Mouse (Mus musculus) hindbrain, embryonic 11.5 days (tissue): ENCODE data around the gene Cdc42ep2. TPM values are rescaled to one million over a fixed set of nuclear protein-coding genes. Genes with fewer than 3 reads are reported as not detected.

Experiments
- ATAC-seq: fragments of 200-750 bp; cut with Nextera tagmentation; 2 replicates; pipeline ENCODE4 v1.8.0; 2017; ENCODE audit warnings: mild to moderate bottlenecking, moderate TSS enrichment, moderate library complexity; ENCODE audit not compliant: low FRiP score
- DNase-seq: peaks from one replicate; pipeline ENCODE4 v3.0.0-alpha.2; 2015; ENCODE audit warnings: low spot score
- H3K27ac ChIP-seq: fragments of 300-500 bp; sonication (generic); 2 replicates; pipeline ENCODE4 v1.5.1; 2014; ENCODE audit warnings: mild to moderate bottlenecking, low read depth, low read length
- H3K27me3 ChIP-seq: fragments of 300-500 bp; sonication (generic); 2 replicates; pipeline ENCODE4 v1.6.1; 2014; ENCODE audit warnings: mild to moderate bottlenecking, low read length, moderate library complexity, mixed read lengths; ENCODE audit not compliant: control insufficient read depth, insufficient read depth
- H3K36me3 ChIP-seq: fragments of 300-500 bp; sonication (generic); 2 replicates; pipeline ENCODE4 v1.6.1; 2014; ENCODE audit warnings: mild to moderate bottlenecking, low read length, moderate library complexity, mixed read lengths; ENCODE audit not compliant: control insufficient read depth, insufficient read depth
- H3K4me1 ChIP-seq: fragments of 300-500 bp; sonication (generic); replicated peaks from 2 replicates; pipeline ENCODE4 v1.6.1; 2014; ENCODE audit warnings: low read length, mixed read lengths; ENCODE audit not compliant: control insufficient read depth, insufficient read depth
- H3K4me2 ChIP-seq: fragments of 300-500 bp; sonication (generic); replicated peaks from 2 replicates; pipeline ENCODE4 v1.6.1; 2014; ENCODE audit warnings: mild to moderate bottlenecking, low read depth, low read length
- H3K4me3 ChIP-seq: fragments of 300-500 bp; sonication (generic); 2 replicates; pipeline ENCODE4 v1.5.1; 2014; ENCODE audit warnings: low read depth, low read length
- H3K9ac ChIP-seq: fragments of 300-500 bp; sonication (generic); 2 replicates; pipeline ENCODE4 v1.6.1; 2014; ENCODE audit warnings: low read depth, low read length
- H3K9me3 ChIP-seq: fragments of 300-500 bp; sonication (generic); 2 replicates; pipeline ENCODE4 v1.6.1; 2016; ENCODE audit warnings: low read length; ENCODE audit not compliant: control insufficient read depth
- WGBS: fragments of 180-500 bp; shearing (Covaris S2); extraction: QIAGEN DNeasy Blood & Tissue Kit; methylation state at CpG from one replicate; pipeline ENCODE4 v1.1.7; 2014; 5-methylcytosine and 5-hydroxymethylcytosine counted together
- polyA plus RNA-seq: library from polyadenylated mRNA; unstranded; fragments of >200 nt; fragmentation: Nextera tagmentation; extraction: Ambion mirVana; gene quantifications from 2 replicates; pipeline ENCODE4 v1.2.1, GENCODE M21; 2014

The Cdc42ep2 gene
- polyA plus RNA-seq, 1 experiment from 2014 or later = 3.4 TPM

DNA sequence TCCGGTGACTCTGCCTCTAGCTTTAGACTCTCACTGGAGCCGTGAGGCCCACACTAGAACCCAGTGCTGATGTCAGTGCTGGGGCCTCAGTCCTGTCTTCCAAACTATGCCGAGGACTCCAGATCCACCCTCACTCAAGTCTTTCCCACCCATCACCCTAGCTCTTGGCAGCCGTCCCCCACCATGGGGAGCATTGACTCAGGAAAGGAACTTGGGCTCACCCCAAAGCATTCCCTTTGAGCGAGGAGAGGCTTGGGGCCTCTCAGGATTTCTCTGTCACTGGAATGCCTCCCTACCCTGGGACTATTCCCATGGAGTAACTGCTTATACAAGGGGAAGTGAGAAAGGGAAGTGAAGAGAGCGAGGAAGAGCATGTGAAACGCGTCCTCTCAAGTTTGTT is 21.3 kb upstream of the Cdc42ep2 start:
- Histone ChIP-seq H3K9ac (no peak overlapping the region), H3K4me2 (no peak overlapping the region), H3K4me3 (no peak overlapping the region), H3K4me1 (no peaks in the 10 kb centered on the region), H3K36me3 (no peaks in the 10 kb centered on the region), H3K27ac (no peak overlapping the region), H3K27me3 (no peaks in the 10 kb centered on the region), H3K9me3 (no peaks in the 10 kb centered on the region)
- no peak for DNase-seq
- ATAC-seq = no peak
- 88% methylated on average over 8 of the region's 8 CpGs for WGBS

DNA sequence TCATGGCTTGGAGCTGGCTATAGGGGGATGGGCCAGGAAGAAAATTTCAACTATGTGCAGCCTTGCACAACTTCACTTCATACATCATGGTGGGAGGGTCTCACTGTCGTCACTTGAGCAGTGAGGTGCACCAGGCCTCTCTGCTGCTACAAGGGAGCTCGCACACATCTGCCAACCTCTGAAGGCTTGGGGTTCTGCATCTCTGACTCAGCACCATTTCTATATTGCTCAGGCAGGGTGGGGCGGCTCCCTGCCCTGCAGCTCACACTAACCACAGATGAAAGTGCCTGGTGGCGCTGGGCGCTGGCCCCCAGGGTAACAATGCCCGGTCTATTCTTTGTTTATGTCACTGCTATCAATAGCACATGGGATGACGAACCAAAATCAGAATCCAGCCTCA is 20.4 kb upstream of the Cdc42ep2 start:
- WGBS = 87% methylated on average over 7 of the region's 7 CpGs
- Histone ChIP-seq H3K9me3 (no peaks in the 10 kb centered on the region), H3K4me1 (no peaks in the 10 kb centered on the region), H3K9ac (no peak overlapping the region), H3K4me3 (no peak overlapping the region), H3K36me3 (no peaks in the 10 kb centered on the region), H3K27ac (no peak overlapping the region), H3K27me3 (no peaks in the 10 kb centered on the region), H3K4me2 (no peak overlapping the region)
- ATAC-seq (no peak), DNase-seq (no peak)

DNA sequence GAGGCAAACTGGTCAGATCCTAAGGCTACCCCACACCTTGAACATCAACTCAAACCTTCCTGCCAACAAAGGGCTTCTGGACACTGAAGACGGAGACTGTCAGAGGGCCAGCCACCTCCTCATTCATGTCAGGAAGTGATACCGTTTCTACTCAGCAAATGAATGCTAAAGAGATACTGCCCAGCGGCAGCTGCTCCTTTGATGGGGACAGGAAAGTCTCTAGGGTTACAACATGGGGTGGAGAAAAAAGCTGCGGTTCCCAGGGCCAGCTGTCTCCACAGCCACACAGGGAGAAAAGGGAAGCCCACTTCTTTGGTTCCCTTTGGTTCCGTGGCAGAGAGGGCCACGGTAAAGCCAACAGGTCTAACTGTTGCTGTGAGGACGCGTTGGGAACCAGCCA is 19.5 kb upstream of the Cdc42ep2 start:
- Histone ChIP-seq H3K27ac (no peak overlapping the region), H3K27me3 (no peaks in the 10 kb centered on the region), H3K4me1 (no peaks in the 10 kb centered on the region), H3K36me3 (no peaks in the 10 kb centered on the region), H3K9ac (no peak overlapping the region), H3K4me3 (no peak overlapping the region), H3K9me3 (no peaks in the 10 kb centered on the region), H3K4me2 (no peak overlapping the region)
- WGBS = 79% methylated on average over 8 of the region's 8 CpGs
- DNase-seq (no peak), ATAC-seq (no peak)

DNA sequence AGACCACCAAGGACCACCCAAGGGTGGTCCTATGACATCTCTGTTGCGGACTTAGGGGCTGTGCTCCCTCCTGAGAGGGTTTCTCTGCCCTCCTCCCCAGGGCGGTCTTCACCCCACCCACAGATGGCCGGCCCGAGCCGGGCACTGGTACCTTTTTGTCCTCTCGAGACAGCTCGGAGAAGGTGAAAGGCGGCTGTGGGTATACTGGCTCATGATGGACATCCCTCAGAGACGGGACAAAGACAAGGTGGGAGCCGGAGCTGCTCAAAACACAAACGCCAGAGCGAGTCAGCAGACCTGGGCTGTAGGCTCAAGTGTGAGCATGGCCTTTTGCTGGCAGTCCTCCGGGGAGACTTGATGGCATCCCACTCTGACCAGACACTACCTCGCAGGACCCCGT is 18.8 kb upstream of the Cdc42ep2 start:
- WGBS = 95% methylated on average over 15 of the region's 15 CpGs
- no peak for DNase-seq
- Histone ChIP-seq H3K27me3 (no peaks in the 10 kb centered on the region), H3K4me3 (no peak overlapping the region), H3K4me2 (no peak overlapping the region), H3K9me3 (no peaks in the 10 kb centered on the region), H3K36me3 (no peaks in the 10 kb centered on the region), H3K9ac (no peak overlapping the region), H3K27ac (no peak overlapping the region), H3K4me1 (no peaks in the 10 kb centered on the region)
- no peak for ATAC-seq

DNA sequence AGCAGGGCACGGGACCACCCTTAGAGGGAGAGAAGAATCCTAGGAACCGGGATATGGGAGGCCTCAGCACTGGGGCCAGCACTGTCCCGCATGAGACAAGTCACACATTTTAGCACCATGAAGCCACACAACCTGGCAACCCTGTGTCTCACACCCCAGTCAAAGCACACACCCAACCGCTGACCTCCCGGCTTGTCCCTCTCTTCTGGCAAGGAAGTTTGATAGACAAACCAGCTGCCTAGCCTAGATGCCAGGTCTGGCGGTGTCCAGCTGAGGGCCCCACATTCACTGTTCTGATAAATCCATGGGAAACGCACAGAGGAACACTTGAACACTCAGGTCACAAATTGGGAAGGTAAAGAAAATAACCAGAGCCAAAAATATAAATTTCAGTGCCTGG is 18.0 kb upstream of the Cdc42ep2 start:
- H3K27me3 ChIP-seq = no peaks in the 10 kb centered on the region
- H3K27ac ChIP-seq = no peak overlapping the region
- no peak overlapping the region for H3K9ac ChIP-seq
- H3K4me2 ChIP-seq = no peak overlapping the region
- no peak for ATAC-seq
- peaks cover 4% of the 10 kb centered on the region; the same call in 1 of the 2 replicates for H3K4me1 ChIP-seq
- no peaks in the 10 kb centered on the region for H3K9me3 ChIP-seq
- no peak overlapping the region for H3K4me3 ChIP-seq
- H3K36me3 ChIP-seq = no peaks in the 10 kb centered on the region
- WGBS = 94% methylated on average over 7 of the region's 7 CpGs
- no peak for DNase-seq

DNA sequence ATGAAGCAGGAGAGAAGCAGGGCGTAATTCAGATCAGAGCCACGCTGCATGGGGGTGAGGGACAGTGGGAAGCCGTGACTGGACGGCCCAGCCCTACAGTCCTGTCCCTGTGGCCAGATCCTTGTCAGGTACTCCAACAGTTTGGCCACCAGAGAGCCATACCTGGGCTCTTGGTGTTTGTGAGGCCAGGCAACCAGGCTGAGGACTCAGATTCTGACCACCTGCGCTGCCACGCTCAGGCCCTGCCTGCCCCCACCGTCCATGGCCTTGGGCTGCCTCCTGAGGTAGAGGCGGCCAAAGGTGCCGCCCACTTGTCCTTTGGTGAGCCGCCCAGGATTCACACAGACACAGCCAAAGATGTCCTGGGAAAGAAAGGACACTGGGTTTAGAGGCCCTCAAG is 16.0 kb upstream of the Cdc42ep2 start:
- Histone ChIP-seq H3K9ac (no peak overlapping the region), H3K9me3 (no peaks in the 10 kb centered on the region), H3K4me2 (no peak overlapping the region), H3K27ac (no peak overlapping the region), H3K4me3 (no peak overlapping the region), H3K27me3 (no peaks in the 10 kb centered on the region), H3K4me1 (peaks cover 4% of the 10 kb centered on the region; the same call in 1 of the 2 replicates), H3K36me3 (no peaks in the 10 kb centered on the region)
- no peak for DNase-seq
- ATAC-seq = no peak
- 94% methylated on average over 10 of the region's 10 CpGs for WGBS

DNA sequence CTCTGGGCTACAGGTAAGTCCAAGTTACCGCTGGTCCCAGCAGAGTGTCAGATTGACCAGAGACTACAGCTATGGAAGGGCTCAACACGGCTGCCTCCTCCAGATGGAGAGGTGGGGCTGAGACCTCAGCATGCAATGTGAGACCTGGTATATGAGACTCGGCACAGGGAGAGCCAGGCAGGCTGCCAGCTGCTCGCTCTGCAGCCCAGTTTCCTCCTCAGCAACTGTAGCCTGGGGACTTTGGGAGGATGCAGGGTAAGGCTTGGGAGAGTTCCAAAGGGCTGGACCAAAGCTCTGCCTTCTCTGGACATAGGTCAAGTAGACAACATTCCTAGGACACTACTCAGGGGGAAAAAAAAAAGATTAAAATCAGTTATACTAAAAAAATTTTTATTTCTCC is 15.6 kb upstream of the Cdc42ep2 start:
- Histone ChIP-seq H3K9me3 (no peaks in the 10 kb centered on the region), H3K4me1 (peaks cover 4% of the 10 kb centered on the region; the same call in 1 of the 2 replicates), H3K27ac (no peak overlapping the region), H3K36me3 (no peaks in the 10 kb centered on the region), H3K4me2 (no peak overlapping the region), H3K27me3 (no peaks in the 10 kb centered on the region), H3K9ac (no peak overlapping the region), H3K4me3 (no peak overlapping the region)
- DNase-seq (no peak), ATAC-seq (no peak)
- WGBS = 84% methylated on average over 4 of the region's 4 CpGs

DNA sequence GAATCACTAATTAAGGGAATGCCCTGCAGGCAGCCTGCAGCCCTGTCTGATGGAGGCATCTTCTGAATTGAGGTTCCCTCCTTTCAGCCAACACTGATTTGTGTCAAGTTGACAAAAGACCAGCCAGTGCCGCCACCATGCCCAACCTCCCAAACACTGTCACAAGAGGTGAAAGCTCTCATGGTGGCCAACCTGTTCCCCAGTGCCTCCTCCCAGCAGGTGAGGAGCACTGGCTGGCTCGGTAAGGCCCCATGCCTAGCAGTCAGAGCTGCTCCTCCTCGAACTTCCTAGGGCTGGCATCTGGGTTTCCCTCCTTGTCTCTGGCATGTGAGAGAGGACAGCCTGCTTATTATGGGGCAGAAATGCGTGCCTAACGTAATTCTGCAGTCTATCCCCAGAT is 15.1 kb upstream of the Cdc42ep2 start:
- no peak overlapping the region for H3K9ac ChIP-seq
- DNase-seq = no peak
- H3K4me2 ChIP-seq = no peak overlapping the region
- H3K4me1 ChIP-seq = peaks cover 4% of the 10 kb centered on the region; the same call in 1 of the 2 replicates
- H3K4me3 ChIP-seq = no peak overlapping the region
- no peak for ATAC-seq
- 89% methylated on average over 5 of the region's 5 CpGs for WGBS
- no peak overlapping the region for H3K27ac ChIP-seq
- no peaks in the 10 kb centered on the region for H3K36me3 ChIP-seq
- no peaks in the 10 kb centered on the region for H3K27me3 ChIP-seq
- no peaks in the 10 kb centered on the region for H3K9me3 ChIP-seq

DNA sequence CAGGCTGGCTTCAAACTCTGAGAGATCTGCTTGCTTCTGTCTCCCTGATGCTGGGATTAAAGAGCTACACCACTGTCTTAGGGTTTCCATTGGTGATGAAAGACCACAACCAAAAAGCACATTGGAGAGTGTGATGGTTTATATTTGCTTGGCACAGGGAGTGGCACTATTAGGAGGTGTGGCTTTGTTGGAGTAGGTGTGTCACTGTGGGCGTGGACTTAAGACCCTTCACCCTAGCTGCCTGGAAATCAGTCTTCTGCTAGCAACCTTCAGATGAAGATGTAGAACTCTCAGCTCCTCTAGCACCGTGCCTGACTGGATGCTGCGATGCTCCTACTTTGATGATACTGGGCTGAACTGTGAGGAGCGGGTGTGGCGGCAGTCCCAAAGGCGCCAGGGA is 13.9 kb upstream of the Cdc42ep2 start:
- DNase-seq = no peak
- Histone ChIP-seq H3K27ac (no peak overlapping the region), H3K4me3 (no peak overlapping the region), H3K9me3 (no peaks in the 10 kb centered on the region), H3K36me3 (no peaks in the 10 kb centered on the region), H3K4me1 (peaks cover 4% of the 10 kb centered on the region; the same call in 1 of the 2 replicates), H3K27me3 (no peaks in the 10 kb centered on the region), H3K4me2 (no peak overlapping the region), H3K9ac (no peak overlapping the region)
- 87% methylated on average over 6 of the region's 6 CpGs for WGBS
- no peak for ATAC-seq
